Mouse (Mus musculus) liver, postnatal 0 days (tissue): ENCODE measurements at regions not wholly inside any gene's neighbourhood (a gene's known extent, or its start where the extent isn't known, plus 50 kb on each side); places are given as distances from the start of the nearest gene placed in this dataset.

ENCODE experiments used
- CTCF ChIP-seq: sonication (generic); IDR thresholded peaks from 2 replicates; pipeline ENCODE4 v1.5.1; 2016; ENCODE audit warnings: antibody characterized with exemption, low read depth
- EP300 ChIP-seq: IDR thresholded peaks from 2 replicates; pipeline ENCODE4 v1.6.1; 2016; ENCODE audit warnings: antibody characterized with exemption, low read depth, mild to moderate bottlenecking

- TF ChIP-seq CTCF (no peak), EP300 (no peak)
Measured at GRCm38 (mm10) chr16:65718791-65719472, 96.1 kb upstream of the Vgll3 start.
